Mouse (Mus musculus): Measurements from ENCODE around the gene Aacs. TPM values are rescaled to one million over a fixed set of nuclear protein-coding genes. Genes with fewer than 3 reads are reported as not detected.

The Aacs gene
- polyA plus RNA-seq, 1 experiment from 2014 or later: 35.7 TPM

GRCm38 (mm10) chr5:125470713-125471112 is 4.9 kb upstream of the Aacs start:
- no peaks in the 10 kb centered on the region for H3K36me3 ChIP-seq (ENCODE audit: control insufficient read depth, insufficient read depth, low read length)
- H3K9me3 ChIP-seq (ENCODE audit: control insufficient read depth, low read length): no peaks in the 10 kb centered on the region
- H3K27ac ChIP-seq (replicated peaks; ENCODE audit: low read depth, low read length): no peak overlapping the region
- no peak for DNase-seq (ENCODE audit: low spot score)
- no peaks in the 10 kb centered on the region for H3K27me3 ChIP-seq (ENCODE audit: control insufficient read depth, insufficient read depth, low read length)
- H3K9ac ChIP-seq (ENCODE audit: low read length): no peak overlapping the region
- H3K4me3 ChIP-seq (ENCODE audit: low read depth, low read length): no peak overlapping the region
- WGBS: 89% methylated on average over 4 of the region's 4 CpGs
- no peaks in the 10 kb centered on the region for H3K4me1 ChIP-seq (ENCODE audit: control insufficient read depth, insufficient read depth, low read length)
- H3K4me2 ChIP-seq (ENCODE audit: low read depth, severe bottlenecking): no peak overlapping the region
- ATAC-seq (ENCODE audit: insufficient number of reproducible peaks, low FRiP score, low TSS enrichment, low read depth): no peak

- no peak overlapping the region for H3K9ac ChIP-seq (ENCODE audit: low read length)
- H3K4me2 ChIP-seq (ENCODE audit: low read depth, severe bottlenecking): no peak overlapping the region
- peaks cover 18% of the 10 kb centered on the region for H3K4me1 ChIP-seq (ENCODE audit: control insufficient read depth, insufficient read depth, low read length)
- ATAC-seq (ENCODE audit: insufficient number of reproducible peaks, low FRiP score, low TSS enrichment, low read depth): no peak
- no peaks in the 10 kb centered on the region for H3K27me3 ChIP-seq (ENCODE audit: control insufficient read depth, insufficient read depth, low read length)
- no peaks in the 10 kb centered on the region for H3K36me3 ChIP-seq (ENCODE audit: control insufficient read depth, insufficient read depth, low read length)
- DNase-seq (ENCODE audit: low spot score): no peak
- H3K9me3 ChIP-seq (ENCODE audit: control insufficient read depth, low read length): no peaks in the 10 kb centered on the region
- no peak overlapping the region for H3K4me3 ChIP-seq (ENCODE audit: low read depth, low read length)
- WGBS: 82% methylated on average over 9 of the region's 9 CpGs
- H3K27ac ChIP-seq (replicated peaks; ENCODE audit: low read depth, low read length): no peak overlapping the region
Measured at GRCm38 (mm10) chr5:125472796-125473475, 2.7 kb upstream of the Aacs start.

GRCm38 (mm10) chr5:125475030-125475429 is 584 bp upstream of the Aacs start:
- 56% methylated on average over 12 of the region's 12 CpGs for whole genome bisulfite sequencing
- Histone ChIP-seq H3K4me3 (ENCODE audit: low read depth, low read length) (peak overlapping the region; percentile 79), H3K36me3 (ENCODE audit: control insufficient read depth, insufficient read depth, low read length) (no peaks in the 10 kb centered on the region), H3K9me3 (ENCODE audit: control insufficient read depth, low read length) (no peaks in the 10 kb centered on the region), H3K27ac (replicated peaks; ENCODE audit: low read depth, low read length) (no peak overlapping the region), H3K27me3 (ENCODE audit: control insufficient read depth, insufficient read depth, low read length) (no peaks in the 10 kb centered on the region), H3K9ac (ENCODE audit: low read length) (0 out of 2 replicates have a peak overlapping the region, but pooled peaks have one; percentile 9), H3K4me1 (ENCODE audit: control insufficient read depth, insufficient read depth, low read length) (peaks cover 21% of the 10 kb centered on the region), H3K4me2 (ENCODE audit: low read depth, severe bottlenecking) (peak overlapping the region; percentile 87)
- DNase-seq (ENCODE audit: low spot score) (no peak), ATAC-seq (ENCODE audit: insufficient number of reproducible peaks, low FRiP score, low TSS enrichment, low read depth) (no peak)

- Histone ChIP-seq H3K4me1 (ENCODE audit: control insufficient read depth, insufficient read depth, low read length) (peaks cover 21% of the 10 kb centered on the region), H3K9ac (ENCODE audit: low read length) (peak overlapping the region; percentile 71), H3K9me3 (ENCODE audit: control insufficient read depth, low read length) (no peaks in the 10 kb centered on the region), H3K4me2 (ENCODE audit: low read depth, severe bottlenecking) (peak overlapping the region; percentile 87), H3K4me3 (ENCODE audit: low read depth, low read length) (peak overlapping the region; percentile 79), H3K27ac (replicated peaks; ENCODE audit: low read depth, low read length) (no peak overlapping the region), H3K36me3 (ENCODE audit: control insufficient read depth, insufficient read depth, low read length) (no peaks in the 10 kb centered on the region), H3K27me3 (ENCODE audit: control insufficient read depth, insufficient read depth, low read length) (no peaks in the 10 kb centered on the region)
- 12% methylated on average over 5 of the region's 5 CpGs for WGBS
- DNase-seq (ENCODE audit: low spot score) (peak; percentile 28), ATAC-seq (ENCODE audit: insufficient number of reproducible peaks, low FRiP score, low TSS enrichment, low read depth) (no peak; the same call in 1 of the 2 replicates)
Measured at GRCm38 (mm10) chr5:125476286-125476625, 642 bp downstream of the Aacs start.

- H3K27me3 ChIP-seq (ENCODE audit: control insufficient read depth, insufficient read depth, low read length): no peaks in the 10 kb centered on the region
- H3K4me3 ChIP-seq (ENCODE audit: low read depth, low read length): peak overlapping the region; percentile 79
- ATAC-seq (ENCODE audit: insufficient number of reproducible peaks, low FRiP score, low TSS enrichment, low read depth) (no peak), DNase-seq (ENCODE audit: low spot score) (no peak)
- no peaks in the 10 kb centered on the region for H3K9me3 ChIP-seq (ENCODE audit: control insufficient read depth, low read length)
- no peaks in the 10 kb centered on the region; the same call in 1 of the 2 replicates for H3K36me3 ChIP-seq (ENCODE audit: control insufficient read depth, insufficient read depth, low read length)
- H3K4me2 ChIP-seq (ENCODE audit: low read depth, severe bottlenecking): peak overlapping the region; percentile 87
- no peak overlapping the region for H3K27ac ChIP-seq (replicated peaks; ENCODE audit: low read depth, low read length)
- WGBS: 65% methylated on average over 7 of the region's 7 CpGs
- H3K9ac ChIP-seq (ENCODE audit: low read length): no peak overlapping the region; the same call in 1 of the 2 replicates
- peaks cover 21% of the 10 kb centered on the region for H3K4me1 ChIP-seq (ENCODE audit: control insufficient read depth, insufficient read depth, low read length)
Measured at GRCm38 (mm10) chr5:125476799-125477198, 1.2 kb downstream of the Aacs start.

- Histone ChIP-seq H3K4me2 (ENCODE audit: low read depth, severe bottlenecking) (peak overlapping the region; percentile 24; the same call in 1 of the 2 replicates), H3K27ac (replicated peaks; ENCODE audit: low read depth, low read length) (no peak overlapping the region), H3K4me3 (ENCODE audit: low read depth, low read length) (no peak overlapping the region), H3K9ac (ENCODE audit: low read length) (no peak overlapping the region), H3K36me3 (ENCODE audit: control insufficient read depth, insufficient read depth, low read length) (no peaks in the 10 kb centered on the region; the same call in 1 of the 2 replicates), H3K4me1 (ENCODE audit: control insufficient read depth, insufficient read depth, low read length) (peaks cover 21% of the 10 kb centered on the region), H3K9me3 (ENCODE audit: control insufficient read depth, low read length) (no peaks in the 10 kb centered on the region), H3K27me3 (ENCODE audit: control insufficient read depth, insufficient read depth, low read length) (no peaks in the 10 kb centered on the region)
- DNase-seq (ENCODE audit: low spot score) (peak; percentile 48), ATAC-seq (ENCODE audit: insufficient number of reproducible peaks, low FRiP score, low TSS enrichment, low read depth) (no peak)
- WGBS: 22% methylated on average over 7 of the region's 7 CpGs
Measured at GRCm38 (mm10) chr5:125477533-125477932, 1.9 kb downstream of the Aacs start.

GRCm38 (mm10) chr5:125478037-125478436 is 2.4 kb downstream of the Aacs start:
- Histone ChIP-seq H3K27ac (replicated peaks; ENCODE audit: low read depth, low read length) (no peak overlapping the region), H3K4me1 (ENCODE audit: control insufficient read depth, insufficient read depth, low read length) (peaks cover 21% of the 10 kb centered on the region), H3K4me2 (ENCODE audit: low read depth, severe bottlenecking) (peak overlapping the region; percentile 24; the same call in 1 of the 2 replicates), H3K9me3 (ENCODE audit: control insufficient read depth, low read length) (no peaks in the 10 kb centered on the region), H3K9ac (ENCODE audit: low read length) (no peak overlapping the region), H3K27me3 (ENCODE audit: control insufficient read depth, insufficient read depth, low read length) (no peaks in the 10 kb centered on the region), H3K4me3 (ENCODE audit: low read depth, low read length) (no peak overlapping the region), H3K36me3 (ENCODE audit: control insufficient read depth, insufficient read depth, low read length) (no peaks in the 10 kb centered on the region; the same call in 1 of the 2 replicates)
- 80% methylated on average over 7 of the region's 7 CpGs for WGBS
- ATAC-seq (ENCODE audit: insufficient number of reproducible peaks, low FRiP score, low TSS enrichment, low read depth) (no peak), DNase-seq (ENCODE audit: low spot score) (no peak)

- DNase-seq (ENCODE audit: low spot score) (no peak), ATAC-seq (ENCODE audit: insufficient number of reproducible peaks, low FRiP score, low TSS enrichment, low read depth) (no peak)
- Histone ChIP-seq H3K27me3 (ENCODE audit: control insufficient read depth, insufficient read depth, low read length) (no peaks in the 10 kb centered on the region), H3K4me1 (ENCODE audit: control insufficient read depth, insufficient read depth, low read length) (peaks cover 21% of the 10 kb centered on the region), H3K36me3 (ENCODE audit: control insufficient read depth, insufficient read depth, low read length) (no peaks in the 10 kb centered on the region; the same call in 1 of the 2 replicates), H3K27ac (replicated peaks; ENCODE audit: low read depth, low read length) (no peak overlapping the region), H3K4me2 (ENCODE audit: low read depth, severe bottlenecking) (no peak overlapping the region), H3K4me3 (ENCODE audit: low read depth, low read length) (no peak overlapping the region), H3K9ac (ENCODE audit: low read length) (no peak overlapping the region), H3K9me3 (ENCODE audit: control insufficient read depth, low read length) (no peaks in the 10 kb centered on the region)
- 87% methylated on average over 3 of the region's 3 CpGs for WGBS
Measured at GRCm38 (mm10) chr5:125479376-125479775, 3.8 kb downstream of the Aacs start.
